Mouse (Mus musculus) MEL (cell line): ENCODE data around the gene Acacb.

Source experiments
- CTCF ChIP-seq, 3 experiments: IDR thresholded peaks in 2 of 3; conservative IDR thresholded peaks in 1 of 3; 2 replicates each; pipeline ENCODE4 v1.5.1; 2011 to 2012; ENCODE audit warnings: low read length in 3 of 3, low read depth in 2 of 3, mild to moderate bottlenecking in 2 of 3, improper control_type of control experiment in 1 of 3, inconsistent platforms in 1 of 3, mixed read lengths in 1 of 3, moderate library complexity in 1 of 3; ENCODE audit not compliant: control insufficient read depth in 1 of 3, insufficient read depth in 1 of 3, poor library complexity in 1 of 3, severe bottlenecking in 1 of 3
- EP300 ChIP-seq, 2 experiments: IDR thresholded peaks; 2 replicates each; pipeline ENCODE4 v1.6.1; 2011; ENCODE audit warnings: improper control_type of control experiment in 2 of 2, low read length in 2 of 2, low read depth in 1 of 2, mild to moderate bottlenecking in 1 of 2
- MXI1 ChIP-seq: IDR thresholded peaks from 2 replicates; pipeline ENCODE4 v1.6.1; 2011; ENCODE audit warnings: mild to moderate bottlenecking, low read depth, low read length, improper control_type of control experiment

DNA sequence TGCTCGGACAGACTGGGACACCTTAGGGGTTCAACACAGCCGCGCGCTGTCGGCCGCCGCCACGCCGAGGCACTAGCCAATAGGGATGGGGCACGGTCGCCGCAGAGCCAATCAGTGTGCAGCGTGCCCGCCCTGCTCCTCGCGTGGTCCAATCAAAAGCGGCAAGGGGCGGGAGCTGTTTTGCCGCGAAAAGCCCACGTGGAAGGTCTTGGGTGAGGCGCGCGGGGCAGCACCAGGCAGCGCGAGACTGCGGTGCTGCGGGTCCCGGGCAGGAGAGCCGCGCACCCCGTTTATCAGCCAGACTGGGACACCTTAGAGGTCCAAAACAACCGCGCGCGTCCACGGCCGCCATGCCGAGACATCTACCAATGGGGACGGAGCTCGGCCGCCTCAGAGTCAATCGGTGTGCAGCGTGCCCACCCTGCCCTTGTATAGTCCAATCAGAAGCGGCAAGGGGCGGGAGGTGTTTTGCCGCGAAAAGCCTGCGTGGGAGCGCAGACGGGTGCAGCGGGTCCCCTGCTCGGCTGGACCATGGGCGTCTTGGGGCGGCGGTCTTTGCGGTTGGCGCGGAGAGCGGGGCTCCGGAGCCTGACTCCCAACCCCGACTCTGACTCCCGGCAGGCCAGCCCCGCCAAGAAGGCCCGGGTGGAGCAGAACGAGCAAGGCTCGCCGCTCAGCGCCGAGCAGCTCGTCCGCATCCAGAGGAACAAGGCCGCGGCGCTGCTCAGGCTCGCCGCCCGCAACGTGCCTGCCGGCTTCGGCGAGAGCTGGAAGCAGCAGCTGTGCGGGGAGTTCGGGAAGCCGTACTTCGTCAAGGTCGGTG, 15.4 kb upstream of the Acacb start:
- no peak for TF ChIP-seq EP300 (IDR thresholded peaks at IDR 0.05; ENCODE audit: low read depth in 1 of 2, low read length in 2 of 2)
- peak; percentile 99 for TF ChIP-seq MXI1
- TF ChIP-seq CTCF (IDR thresholded peaks at IDR 0.05 in 2 of 3, conservative IDR thresholded peaks at IDR 0.05 in 1 of 3; ENCODE audit: control insufficient read depth in 1 of 3, insufficient read depth in 1 of 3, low read depth in 2 of 3, low read length in 3 of 3, poor library complexity in 1 of 3, severe bottlenecking in 1 of 3): no peak
